Mouse (Mus musculus): ENCODE results near the gene Chrm3. TPM values are rescaled to one million over a fixed set of nuclear protein-coding genes. Genes with fewer than 3 reads are reported as not detected.

Chrm3 gene
- polyA plus RNA-seq, 2 experiments: 0.98 to 1.8 TPM

- H3K27ac ChIP-seq (replicated peaks; ENCODE audit: low read depth, low read length): no peak overlapping the region
- H3K4me2 ChIP-seq (replicated peaks; ENCODE audit: low read depth, low read length, severe bottlenecking): no peak overlapping the region
- no peak overlapping the region for H3K4me3 ChIP-seq (replicated peaks; ENCODE audit: low read length)
- no peaks in the 10 kb centered on the region for H3K4me1 ChIP-seq (ENCODE audit: control insufficient read depth, insufficient read depth, low read length)
- peaks cover 24% of the 10 kb centered on the region for H3K27me3 ChIP-seq (ENCODE audit: control insufficient read depth, insufficient read depth, low read length)
- no peaks in the 10 kb centered on the region for H3K9me3 ChIP-seq (ENCODE audit: control insufficient read depth, low read length)
- TF ChIP-seq POLR2A (IDR thresholded peaks at IDR 0.05; ENCODE audit: borderline replicate concordance, extremely low read depth, insufficient read depth, insufficient read length): no peak
- H3K9ac ChIP-seq (ENCODE audit: low read depth, low read length, severe bottlenecking): no peak overlapping the region
- DNase-seq (ENCODE audit: low spot score) (no peak), ATAC-seq (ENCODE audit: low FRiP score, low read depth) (no peak)
- no peaks in the 10 kb centered on the region for H3K36me3 ChIP-seq (ENCODE audit: control insufficient read depth, insufficient read depth, low read length)
- WGBS: 64% methylated on average over 4 of the region's 5 CpGs
Observed at GRCm38 (mm10) chr13:10355796-10356195, 4.9 kb downstream of the Chrm3 start.

GRCm38 (mm10) chr13:10354885-10355575 lies 5.6 kb downstream of the Chrm3 start:
- 63% methylated on average over 2 of the region's 2 CpGs for WGBS
- no peak overlapping the region for H3K4me2 ChIP-seq (replicated peaks; ENCODE audit: low read depth, low read length, severe bottlenecking)

DNA sequence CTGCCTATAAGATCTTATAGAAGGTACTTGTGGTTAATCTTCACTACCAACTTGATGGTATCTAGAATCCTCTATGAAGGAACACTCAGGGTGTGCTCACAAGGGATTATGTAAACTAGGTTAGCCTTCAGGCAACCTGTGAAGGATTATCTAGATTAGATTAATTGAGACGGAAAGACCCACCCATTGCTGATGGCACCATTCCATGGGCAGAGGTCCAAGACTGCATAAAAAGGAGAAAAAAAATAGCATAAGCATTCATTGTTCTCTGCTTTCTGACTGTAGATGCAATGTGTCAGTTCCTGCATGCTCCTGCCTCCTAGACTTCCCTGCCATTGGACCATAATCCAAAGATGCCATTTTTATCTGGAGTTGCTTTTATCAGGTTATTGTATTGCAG lies 8.5 kb downstream of the Chrm3 start:
- no peak for TF ChIP-seq POLR2A (IDR thresholded peaks at IDR 0.05; ENCODE audit: borderline replicate concordance, extremely low read depth, insufficient read depth, insufficient read length)
- H3K27me3 ChIP-seq (ENCODE audit: control insufficient read depth, insufficient read depth, low read length): no peaks in the 10 kb centered on the region
- H3K9ac ChIP-seq (ENCODE audit: low read depth, low read length, severe bottlenecking): no peak overlapping the region
- no peak overlapping the region for H3K4me2 ChIP-seq (replicated peaks; ENCODE audit: low read depth, low read length, severe bottlenecking)
- no peak overlapping the region for H3K27ac ChIP-seq (replicated peaks; ENCODE audit: low read depth, low read length)
- H3K4me1 ChIP-seq (ENCODE audit: control insufficient read depth, insufficient read depth, low read length): no peaks in the 10 kb centered on the region
- no peak for DNase-seq (ENCODE audit: low spot score)
- H3K4me3 ChIP-seq (replicated peaks; ENCODE audit: low read length): no peak overlapping the region
- H3K9me3 ChIP-seq (ENCODE audit: control insufficient read depth, low read length): no peaks in the 10 kb centered on the region
- no peaks in the 10 kb centered on the region for H3K36me3 ChIP-seq (ENCODE audit: control insufficient read depth, insufficient read depth, low read length)
- 83% methylated on average over 1 of the region's 1 CpGs for WGBS
- no peak for ATAC-seq (ENCODE audit: low FRiP score, low read depth)

More at GRCm38 (mm10) chr13:10354885-10355575, 5.6 kb downstream of the Chrm3 start:
- Histone ChIP-seq H3K27me3 (ENCODE audit: control insufficient read depth, insufficient read depth, low read length) (peaks cover 16% of the 10 kb centered on the region), H3K27ac (replicated peaks; ENCODE audit: low read depth, low read length) (no peak overlapping the region), H3K4me3 (replicated peaks; ENCODE audit: low read length) (no peak overlapping the region), H3K4me1 (ENCODE audit: control insufficient read depth, insufficient read depth, low read length) (no peaks in the 10 kb centered on the region), H3K9ac (ENCODE audit: low read depth, low read length, severe bottlenecking) (no peak overlapping the region), H3K9me3 (ENCODE audit: control insufficient read depth, low read length) (no peaks in the 10 kb centered on the region), H3K36me3 (ENCODE audit: control insufficient read depth, insufficient read depth, low read length) (no peaks in the 10 kb centered on the region)
- DNase-seq (ENCODE audit: low spot score) (no peak), ATAC-seq (ENCODE audit: low FRiP score, low read depth) (no peak)
- no peak for TF ChIP-seq POLR2A (IDR thresholded peaks at IDR 0.05; ENCODE audit: borderline replicate concordance, extremely low read depth, insufficient read depth, insufficient read length)

DNA sequence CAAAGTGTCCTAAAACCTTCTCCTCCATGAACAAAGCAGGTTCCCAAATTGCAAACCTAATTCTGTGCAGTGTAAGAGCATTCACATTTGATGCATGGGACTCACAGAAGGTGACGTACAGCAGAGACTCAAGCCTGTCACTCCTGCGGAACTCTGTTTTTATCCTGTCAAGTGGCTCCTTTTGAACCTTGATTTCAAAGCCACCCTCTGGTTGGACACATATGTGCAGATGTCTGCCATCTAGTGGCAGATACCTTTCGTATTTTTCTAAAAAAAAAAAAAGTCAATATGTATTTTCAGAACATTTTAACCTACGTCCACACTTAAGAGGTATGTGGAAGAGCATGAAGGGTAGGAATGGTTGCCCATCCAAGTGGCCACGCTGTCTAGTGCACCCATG lies 16.3 kb downstream of the Chrm3 start:
- 65% methylated on average over 5 of the region's 5 CpGs for WGBS
- Histone ChIP-seq H3K4me2 (replicated peaks; ENCODE audit: low read depth, low read length, severe bottlenecking) (no peak overlapping the region), H3K27me3 (ENCODE audit: control insufficient read depth, insufficient read depth, low read length) (no peaks in the 10 kb centered on the region), H3K4me1 (ENCODE audit: control insufficient read depth, insufficient read depth, low read length) (no peaks in the 10 kb centered on the region), H3K36me3 (ENCODE audit: control insufficient read depth, insufficient read depth, low read length) (no peaks in the 10 kb centered on the region), H3K4me3 (replicated peaks; ENCODE audit: low read length) (no peak overlapping the region), H3K9ac (ENCODE audit: low read depth, low read length, severe bottlenecking) (no peak overlapping the region), H3K27ac (replicated peaks; ENCODE audit: low read depth, low read length) (no peak overlapping the region), H3K9me3 (ENCODE audit: control insufficient read depth, low read length) (no peaks in the 10 kb centered on the region)
- ATAC-seq (ENCODE audit: low FRiP score, low read depth) (no peak), DNase-seq (ENCODE audit: low spot score) (no peak)
- TF ChIP-seq POLR2A (IDR thresholded peaks at IDR 0.05; ENCODE audit: borderline replicate concordance, extremely low read depth, insufficient read depth, insufficient read length): no peak

DNA sequence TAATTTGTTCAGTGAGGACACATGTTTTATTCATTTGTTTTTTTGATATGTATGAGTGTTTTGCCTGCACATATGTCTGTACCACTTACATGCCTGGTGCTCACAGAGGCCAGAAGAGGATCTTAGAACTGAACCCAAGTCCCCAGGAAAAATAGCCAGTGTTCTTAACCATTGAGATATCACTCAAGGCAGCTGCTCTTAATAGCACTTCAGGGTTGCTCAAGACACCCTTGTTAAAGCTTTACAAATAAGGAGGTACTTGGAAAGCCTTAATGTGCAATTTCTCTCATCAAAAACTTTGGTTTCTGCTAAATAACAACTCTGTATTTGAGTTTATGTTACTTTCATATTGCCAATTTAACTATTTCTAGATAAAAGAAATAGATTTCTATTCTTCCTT lies 25.1 kb downstream of the Chrm3 start:
- no peak overlapping the region for H3K4me2 ChIP-seq (replicated peaks; ENCODE audit: low read depth, low read length, severe bottlenecking)
- H3K4me3 ChIP-seq (replicated peaks; ENCODE audit: low read length): no peak overlapping the region
- no peak for DNase-seq (ENCODE audit: low spot score)
- H3K4me1 ChIP-seq (ENCODE audit: control insufficient read depth, insufficient read depth, low read length): no peaks in the 10 kb centered on the region
- TF ChIP-seq POLR2A (IDR thresholded peaks at IDR 0.05; ENCODE audit: borderline replicate concordance, extremely low read depth, insufficient read depth, insufficient read length): no peak
- no peaks in the 10 kb centered on the region for H3K36me3 ChIP-seq (ENCODE audit: control insufficient read depth, insufficient read depth, low read length)
- H3K27ac ChIP-seq (replicated peaks; ENCODE audit: low read depth, low read length): no peak overlapping the region
- ATAC-seq (ENCODE audit: low FRiP score, low read depth): no peak
- no peaks in the 10 kb centered on the region for H3K27me3 ChIP-seq (ENCODE audit: control insufficient read depth, insufficient read depth, low read length)
- H3K9ac ChIP-seq (ENCODE audit: low read depth, low read length, severe bottlenecking): no peak overlapping the region
- no peaks in the 10 kb centered on the region for H3K9me3 ChIP-seq (ENCODE audit: control insufficient read depth, low read length)
